Mouse (Mus musculus) lung, postnatal 14 days (tissue): ENCODE measurements around the gene Ferd3l.

Experiments used
- DNase-seq: peaks from one replicate; pipeline ENCODE4 v3.0.0; 2021

The Ferd3l gene

DNA sequence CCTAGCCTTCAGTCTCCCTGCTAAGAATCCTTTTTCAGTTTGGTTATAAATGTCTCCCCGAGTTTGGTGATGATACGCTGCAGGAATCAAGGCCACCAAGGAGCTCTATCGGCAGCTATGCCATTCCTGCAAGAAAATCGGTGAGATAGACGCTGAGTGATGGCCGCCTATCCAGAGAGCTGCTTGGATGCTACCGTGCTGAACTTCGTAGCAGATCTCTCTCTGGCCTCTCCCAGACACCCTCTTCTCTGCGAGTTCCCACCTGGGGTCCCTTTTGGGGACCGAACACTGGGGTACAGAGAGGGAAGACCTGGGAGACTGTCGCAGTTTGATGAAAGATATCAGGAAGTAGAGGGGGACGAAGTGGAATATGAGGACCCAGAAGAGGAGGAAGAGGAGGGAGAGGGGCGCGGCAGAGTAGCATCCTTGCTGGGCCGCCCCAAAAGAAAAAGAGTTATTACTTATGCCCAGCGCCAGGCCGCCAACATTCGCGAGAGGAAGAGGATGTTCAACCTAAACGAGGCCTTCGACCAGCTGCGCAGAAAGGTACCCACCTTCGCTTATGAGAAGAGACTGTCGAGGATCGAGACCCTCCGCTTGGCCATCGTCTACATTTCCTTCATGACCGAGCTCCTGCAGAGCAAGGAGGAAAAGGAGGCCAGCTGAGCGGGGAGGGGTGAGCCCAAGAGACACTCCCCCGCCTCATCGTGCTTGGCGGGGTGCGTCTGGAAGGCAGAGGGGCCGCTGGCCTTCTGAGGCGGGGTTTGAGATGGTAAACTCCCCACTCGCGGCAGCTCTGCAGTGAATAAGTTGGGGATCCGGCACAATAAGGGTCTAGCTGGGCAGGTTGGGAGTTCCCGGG is at the start of gene Ferd3l:
Ferd3l (plus strand) TSS at position 95 of the 862 bp plus-strand sequence.
- DNase-seq: no peak

DNA sequence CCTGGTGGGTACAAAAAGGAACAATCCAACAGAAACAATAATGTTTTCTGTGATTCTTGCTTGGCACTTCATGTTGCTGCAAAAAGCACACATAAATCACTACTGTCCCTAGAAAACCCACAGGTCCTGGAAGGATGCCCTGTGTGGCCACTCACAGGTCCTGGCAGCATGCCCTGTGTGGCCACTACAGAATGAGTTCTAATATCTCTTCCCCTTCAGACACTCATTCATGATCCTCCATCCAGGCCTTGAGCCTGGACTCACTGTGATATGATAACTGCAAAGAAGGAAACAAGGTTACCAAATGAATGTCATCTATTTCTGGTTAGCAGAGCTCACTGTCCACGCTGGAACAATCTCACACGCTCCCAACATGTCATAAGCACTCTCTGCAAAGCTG is 34.3 kb upstream of the Ferd3l start:
- DNase-seq: no peak

DNA sequence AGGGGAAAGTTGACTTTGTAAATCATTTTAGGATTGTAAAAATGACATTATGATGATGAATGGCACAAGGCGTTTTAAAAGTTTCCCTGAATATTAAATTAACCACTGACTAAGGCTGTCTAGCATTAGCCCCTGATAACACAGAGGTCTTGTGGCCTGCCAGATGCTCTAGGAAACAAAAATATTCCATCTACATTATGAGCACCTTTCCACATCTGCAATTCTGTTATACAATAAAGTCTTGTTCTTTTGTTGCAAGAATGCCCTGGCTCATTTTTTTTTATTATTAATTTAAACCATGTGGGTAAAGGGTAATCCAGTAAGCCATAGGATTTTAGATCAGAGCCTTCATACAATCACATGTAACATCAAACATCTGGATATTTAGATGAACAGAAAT is 33.6 kb upstream of the Ferd3l start:
- no peak for DNase-seq

DNA sequence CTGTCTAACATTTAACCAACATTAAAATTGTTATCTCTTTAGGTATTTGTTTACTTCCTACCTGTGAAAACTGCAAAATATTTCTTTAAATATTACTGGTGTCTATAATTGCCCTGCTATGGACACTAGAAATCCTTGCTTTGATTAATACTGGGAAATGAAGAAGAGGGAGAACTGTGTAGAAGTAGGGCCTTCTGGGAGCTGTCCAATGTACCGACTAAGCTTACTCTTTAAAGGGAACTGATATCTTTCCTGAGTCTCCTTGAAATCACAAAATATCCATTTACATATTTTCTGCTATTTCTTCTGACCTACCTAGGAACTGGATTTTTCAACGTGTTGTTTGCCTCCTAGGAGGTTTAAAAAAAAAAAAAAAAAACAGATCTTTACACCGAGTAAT is 1.5 kb upstream of the Ferd3l start:
- no peak for DNase-seq

DNA sequence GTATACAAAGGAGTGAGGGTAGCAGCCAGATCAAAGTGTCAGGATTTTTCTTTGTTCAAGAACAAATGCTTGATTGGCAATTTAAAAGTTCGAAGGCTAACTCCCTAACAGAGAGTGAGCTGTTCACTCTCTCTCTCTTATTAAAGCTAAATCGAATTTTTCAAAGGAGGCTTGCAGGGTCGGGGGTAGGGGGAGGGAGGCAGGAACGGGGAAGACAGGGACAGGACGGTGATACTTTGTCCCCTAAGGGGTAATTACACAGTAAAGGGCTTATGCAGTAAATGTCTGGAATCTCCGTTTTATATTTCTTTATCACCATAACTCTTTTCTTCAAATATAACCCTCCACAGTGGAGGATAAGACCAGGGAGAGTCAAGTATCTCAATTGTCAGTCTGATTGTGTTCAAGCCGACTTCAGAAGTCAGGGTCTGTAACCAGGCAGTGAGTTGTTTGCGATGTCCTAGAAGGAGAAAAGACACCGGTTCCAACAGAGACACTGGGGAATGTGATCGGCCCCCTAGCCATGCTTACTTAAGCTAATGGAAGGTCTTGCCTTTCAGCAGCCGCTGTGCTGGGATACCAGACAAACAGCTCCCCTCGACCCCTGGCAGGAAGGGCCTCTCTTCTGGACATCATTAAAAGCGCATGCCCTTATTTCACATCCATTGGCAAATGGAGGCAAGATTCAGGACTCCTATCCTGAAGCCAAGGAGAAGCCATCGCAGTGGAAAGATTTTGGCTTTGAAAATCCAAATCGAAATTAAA is 709 bp upstream of the Ferd3l start:
- no peak for DNase-seq

DNA sequence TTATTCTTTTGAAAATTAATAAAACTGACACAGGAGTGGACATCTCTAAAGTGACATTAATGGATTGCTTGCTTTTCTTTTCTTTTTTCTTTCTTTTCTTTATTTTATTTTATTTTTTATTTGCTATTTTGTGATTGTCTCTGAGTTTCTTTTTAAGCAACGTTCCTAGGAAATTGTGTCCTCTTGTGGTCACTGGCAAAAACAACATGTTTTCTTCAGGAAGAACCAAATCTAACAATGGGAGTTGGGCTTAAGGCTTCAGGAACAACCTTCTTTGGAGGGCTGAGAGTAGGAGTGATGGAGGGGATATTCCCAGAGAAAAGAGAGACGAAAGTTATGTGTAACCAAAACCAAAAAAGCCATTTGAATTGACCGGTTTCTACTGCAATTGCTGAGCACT is 24.6 kb downstream of the Ferd3l start:
- no peak for DNase-seq

DNA sequence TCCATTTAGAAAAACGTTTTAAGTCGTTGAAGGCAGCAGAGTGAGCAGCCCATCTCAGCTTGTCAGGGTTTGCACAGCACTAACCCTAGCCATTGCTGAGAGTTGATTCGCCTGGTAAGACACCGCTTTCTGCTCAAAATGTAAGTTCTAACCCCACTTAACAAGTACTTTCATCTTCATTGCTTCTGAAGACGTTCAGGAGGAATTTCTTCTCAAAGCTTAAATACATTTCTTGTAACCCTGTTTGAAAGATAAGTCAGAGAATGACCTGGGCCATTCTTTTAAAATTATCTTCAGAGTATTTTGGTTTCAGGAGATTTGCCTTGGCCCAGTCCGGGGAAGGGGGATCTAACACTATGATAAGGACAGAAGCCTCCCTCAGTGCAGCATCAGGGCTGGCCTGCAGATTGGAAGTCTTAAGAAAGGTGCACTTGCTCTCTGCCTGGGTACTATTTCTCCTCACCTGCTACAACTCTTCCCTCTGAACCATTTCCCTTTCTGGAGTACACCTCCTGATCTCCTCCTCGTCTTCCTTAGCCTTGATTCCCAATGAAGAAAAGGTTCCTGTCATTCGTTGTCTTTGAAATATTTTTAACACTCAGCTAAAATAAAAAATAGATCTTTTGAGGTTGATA is 26.8 kb downstream of the Ferd3l start:
- no peak for DNase-seq

DNA sequence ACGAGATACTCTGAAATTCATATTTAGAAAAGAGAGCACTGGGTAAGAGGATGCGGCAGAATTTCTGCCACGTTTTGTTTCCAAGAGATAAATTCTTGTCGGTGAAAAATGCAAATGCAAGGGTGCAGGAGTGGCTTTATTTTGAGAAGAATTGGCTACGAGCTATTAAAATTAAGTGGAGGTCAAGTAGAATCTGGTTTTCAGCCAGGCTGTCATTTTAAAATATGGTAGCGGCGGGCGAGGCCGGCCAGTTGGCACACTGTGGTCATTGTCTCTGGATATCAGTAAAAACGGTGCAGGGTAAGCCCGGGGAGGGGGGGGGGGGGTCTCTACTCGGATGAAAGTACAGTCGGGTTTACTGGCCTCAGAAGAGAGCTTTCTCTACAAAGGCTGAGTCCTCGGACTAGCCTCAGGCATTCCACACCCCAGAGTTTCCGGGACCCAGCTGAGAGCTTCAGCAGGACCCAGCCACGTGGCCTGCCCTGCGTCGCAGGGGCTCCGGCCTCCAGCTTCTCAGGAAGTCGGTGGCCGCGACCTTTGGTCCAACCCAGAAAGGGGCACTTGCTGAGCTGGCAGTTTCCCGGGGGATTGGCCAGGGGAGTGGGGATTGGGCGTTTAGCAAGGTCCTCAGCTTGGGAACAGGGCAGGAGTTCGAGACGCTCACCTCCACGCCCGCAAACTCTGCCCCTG is 27.5 kb downstream of the Ferd3l start:
- DNase-seq: no peak

DNA sequence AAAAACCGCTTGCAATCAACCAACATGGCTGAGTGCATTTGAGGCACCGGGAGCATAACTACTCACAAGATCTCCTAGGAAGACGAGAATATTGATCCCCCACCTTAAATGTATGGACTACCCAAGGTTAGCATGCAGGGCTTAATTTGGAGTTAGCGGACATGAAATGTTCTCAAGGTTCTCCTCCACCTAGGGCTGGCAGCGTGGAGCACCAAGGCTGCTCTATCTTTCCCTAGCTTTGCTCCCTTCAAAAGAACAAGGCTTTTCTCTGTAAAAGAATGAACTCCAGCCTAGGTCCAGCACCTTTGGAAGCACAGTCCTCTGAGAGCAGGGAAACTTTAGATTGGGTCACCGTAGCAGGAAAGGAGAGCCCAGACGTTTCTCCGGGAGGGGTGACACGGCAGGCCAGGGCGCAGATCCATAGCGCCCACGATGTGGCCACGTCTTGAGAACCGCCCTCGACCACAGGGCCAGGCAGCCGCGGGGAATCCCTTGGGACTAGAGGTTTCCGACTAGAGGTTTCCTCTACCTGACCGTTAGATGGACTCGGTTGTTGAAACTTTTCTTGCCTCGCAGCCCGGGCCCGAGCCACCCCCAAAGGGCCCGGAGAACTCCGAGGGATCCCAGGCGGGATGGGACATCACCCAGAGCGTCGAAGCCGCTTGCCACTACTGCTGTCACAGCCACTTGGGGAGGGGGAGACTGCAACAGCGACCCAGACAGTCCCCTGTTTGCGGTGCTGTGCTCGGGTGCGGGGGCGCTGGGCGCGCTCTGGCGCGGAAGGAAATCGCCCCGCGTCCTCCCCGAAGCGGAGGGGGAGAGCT is 28.6 kb downstream of the Ferd3l start:
- DNase-seq: no peak

DNA sequence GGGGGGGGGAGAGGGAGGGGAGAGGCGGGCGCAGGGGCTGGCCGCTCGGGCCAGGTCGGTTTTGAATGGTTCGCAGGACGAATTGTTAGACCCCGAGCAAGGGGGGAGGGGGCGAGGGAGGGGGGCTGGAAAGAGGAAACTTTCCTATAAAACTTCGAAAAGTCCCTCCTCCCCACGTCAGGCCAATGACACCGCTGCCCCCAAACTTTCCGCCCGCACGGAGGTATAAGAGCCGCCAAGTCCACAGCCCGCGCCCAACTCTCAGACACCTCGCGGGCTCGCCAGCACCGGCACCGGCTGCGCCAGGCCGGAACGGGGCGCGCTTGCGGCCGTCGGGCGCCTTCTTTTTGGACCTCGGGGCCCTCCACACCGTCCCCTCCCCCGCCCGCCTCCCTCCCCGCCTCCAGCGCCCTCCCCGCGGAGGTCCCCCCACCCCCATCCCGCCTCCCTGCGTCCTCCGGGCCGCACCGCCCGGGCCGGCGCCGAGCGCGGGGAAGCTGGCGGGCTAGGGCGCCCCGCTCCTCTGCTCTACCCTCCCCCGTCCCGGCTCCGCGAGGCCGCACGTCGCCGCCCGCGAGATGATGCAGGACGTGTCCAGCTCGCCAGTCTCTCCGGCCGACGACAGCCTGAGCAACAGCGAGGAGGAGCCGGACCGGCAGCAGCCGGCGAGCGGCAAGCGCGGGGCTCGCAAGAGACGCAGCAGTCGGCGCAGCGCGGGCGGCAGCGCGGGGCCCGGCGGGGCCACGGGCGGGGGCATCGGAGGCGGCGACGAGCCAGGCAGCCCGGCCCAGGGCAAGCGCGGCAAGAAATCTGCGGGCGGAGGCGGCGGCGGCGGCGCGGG is 29.4 kb downstream of the Ferd3l start, which contains the start of gene Twist1:
Twist1 (plus strand) TSS at position 272 of the 841 bp plus-strand sequence.
- DNase-seq: no peak

DNA sequence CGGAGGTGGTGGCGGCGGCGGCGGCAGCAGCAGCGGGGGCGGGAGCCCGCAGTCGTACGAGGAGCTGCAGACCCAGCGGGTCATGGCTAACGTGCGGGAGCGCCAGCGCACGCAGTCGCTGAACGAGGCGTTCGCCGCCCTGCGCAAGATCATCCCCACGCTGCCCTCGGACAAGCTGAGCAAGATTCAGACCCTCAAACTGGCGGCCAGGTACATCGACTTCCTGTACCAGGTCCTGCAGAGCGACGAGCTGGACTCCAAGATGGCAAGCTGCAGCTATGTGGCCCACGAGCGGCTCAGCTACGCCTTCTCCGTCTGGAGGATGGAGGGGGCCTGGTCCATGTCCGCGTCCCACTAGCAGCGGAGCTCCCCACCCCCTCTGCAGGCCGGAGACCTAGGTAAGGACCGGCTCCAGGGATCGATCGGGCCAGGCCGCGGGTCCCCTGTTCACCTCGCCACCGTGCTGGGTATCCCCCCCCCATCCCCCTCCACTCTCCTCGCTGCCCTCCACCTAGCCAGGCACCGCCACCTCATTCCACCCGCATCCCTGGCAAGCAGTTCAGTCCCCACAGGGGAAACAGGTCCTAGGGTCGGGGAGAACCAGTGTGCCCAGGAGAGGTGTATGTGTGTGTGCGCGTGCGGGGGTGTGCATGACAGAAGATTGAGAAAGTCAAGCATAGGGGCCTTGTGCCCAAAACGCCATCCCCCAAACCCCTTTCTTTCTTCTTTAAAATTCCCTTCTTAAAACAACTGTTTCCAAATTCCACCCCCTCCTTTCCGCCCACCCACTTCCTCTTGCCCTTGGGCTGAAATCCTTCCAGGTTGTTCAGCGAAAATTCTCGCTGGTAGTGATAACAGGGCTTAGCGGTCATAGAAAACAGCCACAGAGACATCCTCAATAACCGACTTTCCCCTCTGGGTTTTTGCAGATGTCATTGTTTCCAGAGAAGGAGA is 30.3 kb downstream of the Ferd3l start:
- DNase-seq: no peak

DNA sequence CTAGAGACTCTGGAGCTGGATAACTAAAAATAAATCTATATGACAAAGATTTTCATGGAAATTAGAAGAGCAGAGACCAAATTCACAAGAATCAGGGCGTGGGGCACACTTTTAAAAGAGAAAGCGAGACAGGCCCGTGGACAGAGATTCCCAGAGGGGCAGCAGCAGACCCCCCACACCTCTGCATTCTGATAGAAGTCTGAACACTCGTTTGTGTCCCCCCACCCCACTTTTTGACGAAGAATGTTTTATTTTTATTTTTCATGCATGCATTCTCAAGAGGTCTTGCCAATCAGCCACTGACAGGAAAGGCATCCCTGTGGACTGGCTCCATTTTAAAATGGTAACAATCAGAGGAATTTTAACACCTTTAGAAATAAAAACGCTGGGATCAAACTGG is 31.0 kb downstream of the Ferd3l start:
- DNase-seq: no peak

DNA sequence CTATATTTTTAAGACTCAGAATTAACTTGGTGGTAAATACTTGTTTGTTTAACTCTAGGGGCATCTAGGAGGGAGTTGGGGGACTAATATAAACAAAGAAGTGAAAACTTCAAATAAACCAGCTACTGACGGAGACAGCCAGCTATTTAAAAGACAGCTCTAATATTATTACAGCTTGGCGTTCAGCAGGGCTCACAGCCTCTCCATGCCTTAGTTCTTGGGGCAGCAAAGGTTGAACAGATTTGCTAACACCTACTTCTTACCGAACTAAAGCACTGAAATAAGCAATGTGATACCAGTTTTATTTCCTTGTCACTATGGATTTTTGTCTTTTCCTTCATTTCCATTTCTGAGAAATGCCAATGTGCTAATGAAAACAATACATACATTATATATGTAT is 31.6 kb downstream of the Ferd3l start:
- DNase-seq: no peak

DNA sequence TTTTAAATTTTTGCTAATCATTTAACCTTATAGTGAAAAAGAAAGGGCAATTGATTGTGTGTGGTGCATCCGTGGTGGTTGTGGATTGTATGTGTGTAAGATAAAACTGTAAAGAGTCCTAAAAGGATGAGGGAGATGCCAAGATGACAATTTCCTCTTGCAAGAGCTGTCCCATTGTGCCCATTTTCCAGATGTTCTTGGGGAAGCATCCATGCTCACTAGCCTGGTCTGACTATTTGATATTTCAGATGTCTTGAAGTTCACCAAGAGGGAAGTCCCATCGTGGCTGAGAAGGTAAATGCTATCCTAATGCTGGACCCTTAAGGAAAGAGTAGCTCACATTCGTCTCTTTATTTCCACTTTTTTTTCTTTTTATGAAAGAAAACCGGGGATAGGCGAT is 32.8 kb downstream of the Ferd3l start:
- DNase-seq: no peak

DNA sequence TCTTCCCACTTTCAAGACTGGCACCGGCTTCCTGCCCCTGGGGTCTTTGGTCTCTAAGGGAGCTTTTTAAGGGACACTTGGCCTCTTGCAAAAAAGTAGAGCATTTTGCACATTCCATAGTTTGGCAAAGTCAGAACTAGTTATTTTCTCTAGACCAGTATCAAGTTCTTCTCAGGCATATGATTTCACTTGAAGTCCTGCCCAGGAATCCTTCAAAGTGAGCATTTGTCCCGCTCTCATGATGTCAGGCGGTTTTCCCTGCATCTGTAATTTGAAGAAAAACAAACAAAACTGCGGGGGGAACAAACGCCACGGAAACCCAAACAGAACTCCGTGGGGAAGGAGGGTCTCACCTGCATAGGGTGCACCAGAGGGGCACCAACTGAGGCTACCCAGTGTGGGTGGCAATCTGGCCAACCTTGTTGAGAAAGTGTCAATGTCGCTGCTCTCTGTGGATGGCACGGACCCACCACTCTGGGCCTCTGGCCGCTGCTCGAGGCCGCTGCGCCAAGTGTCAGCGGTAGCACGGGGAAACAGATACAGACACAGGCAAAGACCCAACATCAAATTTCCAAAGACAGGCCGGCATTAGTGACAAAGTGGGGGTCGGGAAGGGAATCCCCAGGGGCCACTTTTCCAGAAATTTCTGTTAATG is 34.0 kb downstream of the Ferd3l start:
- DNase-seq: no peak

DNA sequence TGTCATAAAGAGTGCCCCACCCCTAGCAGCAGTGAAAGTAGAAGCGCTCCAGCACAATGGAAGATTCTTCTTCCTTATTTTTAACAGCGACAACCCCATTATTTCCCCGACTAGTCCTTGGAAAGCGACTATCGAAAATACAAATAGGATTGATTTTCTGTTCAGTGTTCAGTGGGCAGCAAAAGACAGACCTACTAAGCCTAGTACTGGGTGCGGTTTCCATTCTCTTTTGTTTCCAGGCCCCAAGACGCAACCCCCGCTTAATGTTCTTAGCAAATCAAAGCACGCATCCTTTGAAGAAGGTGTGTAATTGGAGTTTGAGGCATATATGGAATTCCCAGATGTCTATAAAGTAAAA is 34.5 kb downstream of the Ferd3l start:
- DNase-seq: no peak

DNA sequence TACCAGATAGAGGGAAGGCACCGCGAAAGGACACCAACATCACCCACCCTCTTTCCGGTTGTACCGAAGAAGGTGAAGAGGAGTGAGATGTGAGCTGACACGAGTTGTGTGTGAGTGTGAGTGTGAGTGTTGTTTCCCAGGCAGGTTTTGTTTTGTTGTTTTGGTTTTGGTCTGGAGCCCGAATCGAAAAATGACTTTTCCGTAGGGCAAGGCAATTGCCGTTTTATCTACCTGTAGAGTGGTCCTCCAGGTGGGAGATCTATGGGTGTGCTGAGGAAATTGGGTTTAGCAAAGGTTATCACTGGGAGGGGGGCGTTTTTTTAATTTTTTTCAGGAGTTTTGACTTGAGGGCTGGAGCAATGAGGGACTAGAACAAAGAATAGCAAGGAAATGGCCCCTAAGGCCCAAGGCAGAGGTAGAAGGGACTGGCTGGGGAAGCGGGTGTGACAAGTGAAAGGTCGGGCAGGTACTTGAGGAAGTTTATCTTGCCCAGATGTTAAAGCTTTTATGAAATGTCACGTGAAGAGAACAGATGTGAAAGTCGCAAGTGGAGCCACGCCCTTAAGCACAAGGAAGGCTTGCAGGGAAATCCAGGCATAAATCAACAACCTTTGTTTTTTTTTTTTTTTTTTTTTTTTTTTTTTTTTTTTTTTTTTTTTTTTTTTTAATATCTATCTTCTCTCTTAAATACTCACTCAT is 35.6 kb downstream of the Ferd3l start:
- DNase-seq: no peak

DNA sequence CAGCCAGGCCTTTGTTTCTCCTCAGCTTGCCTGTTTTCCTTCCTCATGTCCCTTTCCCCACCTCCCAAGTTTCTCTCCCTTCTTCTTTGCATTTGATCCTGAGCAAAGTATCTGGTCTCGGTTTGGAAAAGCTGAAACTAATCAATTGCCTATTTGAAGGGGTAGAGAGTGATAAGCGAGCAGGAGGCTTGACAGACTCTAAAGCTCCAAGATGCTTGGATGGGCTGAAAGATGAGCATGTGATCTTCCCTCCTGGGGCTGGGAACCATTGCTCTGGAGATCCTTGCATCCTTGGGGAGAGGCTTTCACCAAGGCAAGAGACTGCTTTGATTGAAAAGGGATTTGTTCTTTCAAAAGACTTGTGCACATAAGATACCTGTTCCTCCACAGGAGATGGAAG is 36.2 kb downstream of the Ferd3l start:
- DNase-seq: no peak
